Mouse (Mus musculus) stomach, postnatal 0 days (tissue): ENCODE data around the gene Creg2.

Source experiments
- CTCF ChIP-seq: IDR thresholded peaks from 2 replicates; pipeline ENCODE4 v1.5.1; 2016; ENCODE audit warnings: antibody characterized with exemption, low read depth, mild to moderate bottlenecking, moderate library complexity
- EP300 ChIP-seq: optimal IDR thresholded peaks from 2 replicates; pipeline ENCODE3; 2016; ENCODE audit warnings: antibody characterized with exemption

DNA sequence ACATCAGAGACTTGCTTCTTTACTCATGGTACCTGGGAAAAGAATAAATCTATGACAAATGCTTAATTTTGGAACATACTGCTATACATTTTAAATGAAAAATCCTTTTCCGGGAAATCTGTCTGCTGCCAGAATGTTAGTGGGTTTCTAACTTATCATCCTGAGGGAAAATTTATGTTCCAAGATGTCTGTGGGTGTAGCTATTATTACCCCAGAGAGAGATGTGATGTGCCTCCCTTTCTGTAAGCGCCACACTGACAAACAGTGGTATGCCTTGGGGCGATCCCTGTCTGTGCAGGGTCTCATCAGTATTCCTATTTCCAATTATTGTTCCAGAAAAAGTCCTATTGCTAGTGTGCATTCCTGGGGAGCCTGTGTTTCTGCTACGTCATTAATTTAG is 11.8 kb upstream of the Creg2 start:
- TF ChIP-seq CTCF: no peak
- TF ChIP-seq EP300: no peak
